8 mouse cellular contexts compared by ENCODE assay signal in the genomic region with DNA sequence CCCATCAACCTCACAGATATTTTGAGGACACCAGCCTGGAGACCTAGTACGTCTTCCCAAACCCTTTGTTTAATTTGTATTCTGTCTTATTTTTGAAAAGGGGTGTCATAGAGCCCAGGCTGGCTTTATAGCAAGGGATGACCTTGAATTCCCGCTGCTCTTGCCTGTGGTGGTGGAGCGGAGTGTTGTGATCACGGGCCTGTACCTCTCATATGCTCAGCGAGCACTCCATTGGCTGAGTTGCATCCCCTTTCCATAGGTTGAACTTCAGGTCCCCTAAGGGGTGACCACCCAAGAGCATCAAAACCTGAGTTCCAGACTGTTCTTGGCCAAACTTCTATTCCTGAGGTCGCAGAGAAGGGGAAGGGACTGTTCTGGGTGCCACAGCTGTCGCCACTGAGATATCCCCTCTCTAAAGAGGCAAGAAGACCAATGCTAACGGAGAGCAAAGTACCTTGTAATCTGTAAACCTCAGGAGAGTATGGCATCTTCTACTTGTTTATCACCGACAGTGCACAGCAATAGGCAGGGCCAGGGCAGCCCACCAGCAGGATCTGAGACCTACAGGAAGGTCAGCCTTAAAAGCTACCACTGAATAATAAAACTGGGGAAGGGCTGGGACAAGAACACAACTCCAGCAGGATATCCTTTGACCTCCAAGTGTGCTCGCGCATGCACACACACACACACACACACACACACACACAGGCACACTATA. TPM values are rescaled to one million over a fixed set of nuclear protein-coding genes. Genes with fewer than 3 reads are reported as not detected.
DNase-seq lines count a peak whose midpoint lies in the region; ATAC-seq and TF ChIP-seq lines count a peak whose summit lies in the region.

No protein-coding gene starts in this region.

- no peaks in the 10 kb centered on the region for H3K27me3 ChIP-seq in cerebellum, adult 2 months (ENCODE audit: control insufficient read depth, insufficient read depth, low read length)
- no peaks in the 10 kb centered on the region for H3K27me3 ChIP-seq in lung, postnatal 0 days (replicated peaks; ENCODE audit: insufficient read depth, low read length)
- H3K27me3 ChIP-seq in limb, embryonic 11.5 days (ENCODE audit: control insufficient read depth, insufficient read depth, low read length), result no peaks in the 10 kb centered on the region
- H3K27me3 ChIP-seq in neural tube, embryonic 15.5 days (replicated peaks), result no peaks in the 10 kb centered on the region

- ATAC-seq in lung, postnatal 0 days, result no peak
- peak; percentile 63; the same call in 1 of the 2 replicates for ATAC-seq in limb, embryonic 11.5 days (ENCODE audit: insufficient number of reproducible peaks, low FRiP score, low TSS enrichment, low read depth)
- ATAC-seq in neural tube, embryonic 15.5 days (ENCODE audit: low FRiP score), result no peak

- no peak for TF ChIP-seq EP300 in lung, postnatal 0 days (IDR thresholded peaks at IDR 0.05)

- no peaks in the 10 kb centered on the region for H3K36me3 ChIP-seq in lung, postnatal 0 days (ENCODE audit: insufficient read depth, low read length)
- no peaks in the 10 kb centered on the region for H3K36me3 ChIP-seq in limb, embryonic 11.5 days (ENCODE audit: control insufficient read depth, insufficient read depth, low read length)
- H3K36me3 ChIP-seq in neural tube, embryonic 15.5 days, result no peaks in the 10 kb centered on the region

- H3K4me1 ChIP-seq in cerebellum, adult 2 months (ENCODE audit: control insufficient read depth, insufficient read depth, low read length), result peaks cover 27% of the 10 kb centered on the region
- H3K4me1 ChIP-seq in lung, postnatal 0 days (ENCODE audit: insufficient read depth, low read depth, low read length), result no peaks in the 10 kb centered on the region
- H3K4me1 ChIP-seq in limb, embryonic 11.5 days (ENCODE audit: control insufficient read depth, insufficient read depth, low read length), result no peaks in the 10 kb centered on the region
- peaks cover 19% of the 10 kb centered on the region for H3K4me1 ChIP-seq in neural tube, embryonic 15.5 days

- no peaks in the 10 kb centered on the region for H3K9me3 ChIP-seq in lung, postnatal 0 days (ENCODE audit: low read length)
- H3K9me3 ChIP-seq in limb, embryonic 11.5 days (ENCODE audit: control insufficient read depth, low read length), result no peaks in the 10 kb centered on the region
- H3K9me3 ChIP-seq in neural tube, embryonic 15.5 days (replicated peaks), result no peaks in the 10 kb centered on the region

- peak overlapping the region; percentile 1 for H3K27ac ChIP-seq in cerebellum, adult 2 months (ENCODE audit: insufficient read depth, low read length)
- H3K27ac ChIP-seq in lung, postnatal 0 days (ENCODE audit: low read length), result no peak overlapping the region
- H3K27ac ChIP-seq in limb, embryonic 11.5 days (replicated peaks; ENCODE audit: low read depth, low read length), result 0 out of 2 replicates have a peak overlapping the region, but pooled peaks have one; percentile 4
- H3K27ac ChIP-seq in neural tube, embryonic 15.5 days (replicated peaks), result peak overlapping the region; percentile 94

- H3K4me2 ChIP-seq in lung, postnatal 0 days (replicated peaks; ENCODE audit: low read depth, low read length), result peak overlapping the region; percentile 44; the same call in 1 of the 2 replicates
- no peak overlapping the region; the same call in 1 of the 2 replicates for H3K4me2 ChIP-seq in limb, embryonic 11.5 days (ENCODE audit: low read depth, severe bottlenecking)
- peak overlapping the region; percentile 57 for H3K4me2 ChIP-seq in neural tube, embryonic 15.5 days

- peak in 1 of 2 experiments; percentile 39 for DNase-seq in cerebellum, adult 2 months
- no peak for DNase-seq in cerebellum, postnatal 36 days
- DNase-seq in lung, postnatal 0 days (ENCODE audit: low spot score), result peak; percentile 4
- DNase-seq in lung, postnatal 25 days (ENCODE audit: low spot score), result no peak
- no peak for DNase-seq in limb, embryonic 11.5 days (ENCODE audit: low spot score)
- no peak for DNase-seq in right cerebral cortex, postnatal 14 days
- no peak for DNase-seq in lung, postnatal 36 days

- no peak for TF ChIP-seq CTCF in cerebellum, adult 2 months (IDR thresholded peaks at IDR 0.05; ENCODE audit: borderline replicate concordance, insufficient read depth, low read depth, low read length)
- TF ChIP-seq CTCF in lung, postnatal 0 days (IDR thresholded peaks at IDR 0.05), result no peak

- 67% methylated on average over 11 of the region's 11 CpGs for WGBS in cerebellum, adult 2 months
- WGBS in lung, postnatal 0 days, result 72% methylated on average over 11 of the region's 11 CpGs
- 81% methylated on average over 11 of the region's 11 CpGs for WGBS in limb, embryonic 11.5 days
- 74% methylated on average over 11 of the region's 11 CpGs for WGBS in neural tube, embryonic 15.5 days

- TF ChIP-seq POLR2A in cerebellum, adult 2 months (IDR thresholded peaks at IDR 0.05; ENCODE audit: borderline replicate concordance, insufficient read depth, low read length), result no peak

- H3K4me3 ChIP-seq in cerebellum, adult 2 months (replicated peaks; ENCODE audit: insufficient read depth, low read depth, low read length), result peak overlapping the region; percentile 5
- H3K4me3 ChIP-seq in lung, postnatal 0 days (ENCODE audit: low read depth, low read length), result no peak overlapping the region
- H3K4me3 ChIP-seq in limb, embryonic 11.5 days (ENCODE audit: low read depth, low read length), result no peak overlapping the region
- H3K4me3 ChIP-seq in neural tube, embryonic 15.5 days (replicated peaks), result peak overlapping the region; percentile 28

- H3K9ac ChIP-seq in lung, postnatal 0 days (replicated peaks; ENCODE audit: low read depth), result no peak overlapping the region
- H3K9ac ChIP-seq in limb, embryonic 11.5 days (ENCODE audit: low read length), result no peak overlapping the region
- H3K9ac ChIP-seq in neural tube, embryonic 15.5 days (replicated peaks), result peak overlapping the region; percentile 36

RNA-seq across cellular contexts. Expression of a gene that starts 3.5 kb away (rescaled TPM):
- polyA plus RNA-seq in cerebellum, adult 2 months (2012; rRNA removed), result 1.9 and 3.9 TPM in 2 replicates
- polyA plus RNA-seq in lung, postnatal 0 days (2015; fragmentation: Nextera tagmentation; extraction: Ambion mirVana), result 0.33 and 0.55 TPM in 2 replicates
- polyA plus RNA-seq in limb, embryonic 11.5 days (2014; fragmentation: Nextera tagmentation; extraction: Ambion mirVana), result 0.60 and 0.70 TPM in 2 replicates
- 0.77 and 1.4 TPM in 2 replicates for polyA plus RNA-seq in neural tube, embryonic 15.5 days (2015; fragmentation: Nextera tagmentation; extraction: Ambion mirVana)

RNA-seq across cellular contexts. Expression of a gene that starts 11.2 kb away (rescaled TPM):
- 149 and 153 TPM in 2 replicates for polyA plus RNA-seq in cerebellum, adult 2 months (2012; rRNA removed)
- 9.8 and 11.5 TPM in 2 replicates for polyA plus RNA-seq in lung, postnatal 0 days (2015; fragmentation: Nextera tagmentation; extraction: Ambion mirVana)
- 14.4 and 14.8 TPM in 2 replicates for polyA plus RNA-seq in limb, embryonic 11.5 days (2014; fragmentation: Nextera tagmentation; extraction: Ambion mirVana)
- polyA plus RNA-seq in neural tube, embryonic 15.5 days (2015; fragmentation: Nextera tagmentation; extraction: Ambion mirVana), result 18.8 TPM in 2 replicates

RNA-seq across cellular contexts. Expression of a gene that starts 12.2 kb away (rescaled TPM):
- not detected in 2 replicates for polyA plus RNA-seq in cerebellum, adult 2 months (2012; rRNA removed)
- not detected in 2 replicates for polyA plus RNA-seq in lung, postnatal 0 days (2015; fragmentation: Nextera tagmentation; extraction: Ambion mirVana)
- not detected in 2 replicates for polyA plus RNA-seq in limb, embryonic 11.5 days (2014; fragmentation: Nextera tagmentation; extraction: Ambion mirVana)
- not detected in 2 replicates for polyA plus RNA-seq in neural tube, embryonic 15.5 days (2015; fragmentation: Nextera tagmentation; extraction: Ambion mirVana)

RNA-seq across cellular contexts. Expression of a gene that starts 30.1 kb away (rescaled TPM):
- 80.7 and 89.4 TPM in 2 replicates for polyA plus RNA-seq in cerebellum, adult 2 months (2012; rRNA removed)
- 5.4 and 5.8 TPM in 2 replicates for polyA plus RNA-seq in lung, postnatal 0 days (2015; fragmentation: Nextera tagmentation; extraction: Ambion mirVana)
- 34.1 and 35.6 TPM in 2 replicates for polyA plus RNA-seq in limb, embryonic 11.5 days (2014; fragmentation: Nextera tagmentation; extraction: Ambion mirVana)
- 139 and 167 TPM in 2 replicates for polyA plus RNA-seq in neural tube, embryonic 15.5 days (2015; fragmentation: Nextera tagmentation; extraction: Ambion mirVana)

RNA-seq across cellular contexts. Expression of a gene that starts 43.6 kb away (rescaled TPM):
- polyA plus RNA-seq in cerebellum, adult 2 months (2012; rRNA removed), result 4.5 and 5.5 TPM in 2 replicates
- polyA plus RNA-seq in lung, postnatal 0 days (2015; fragmentation: Nextera tagmentation; extraction: Ambion mirVana), result 464 and 478 TPM in 2 replicates
- 89.0 and 102 TPM in 2 replicates for polyA plus RNA-seq in limb, embryonic 11.5 days (2014; fragmentation: Nextera tagmentation; extraction: Ambion mirVana)
- 317 and 375 TPM in 2 replicates for polyA plus RNA-seq in neural tube, embryonic 15.5 days (2015; fragmentation: Nextera tagmentation; extraction: Ambion mirVana)

Comparison
In these comparisons a context has a peak if more than half of its experiments do, and no peak if none do; other contexts are left out.
1. H3K4me3 ChIP-seq: peak in cerebellum, adult 2 months (single experiment) and neural tube, embryonic 15.5 days (single experiment); none in lung, postnatal 0 days (single experiment) and limb, embryonic 11.5 days (single experiment).